Mouse (Mus musculus): ENCODE results near the gene Itln1.

- TF ChIP-seq CTCF (IDR thresholded peaks at IDR 0.05; ENCODE audit: insufficient read depth, low read length): peak; percentile 29; the same call in 1 of the 2 replicates
- no peak for TF ChIP-seq POLR2A (IDR thresholded peaks at IDR 0.05; ENCODE audit: borderline replicate concordance, extremely low read depth, low read depth, low read length)
Measured at GRCm38 (mm10) chr1:171532830-171533229, 2.3 kb downstream of the Itln1 start.
